Mouse (Mus musculus) urinary bladder, postnatal 14 days (tissue): ENCODE data around the gene Gm20388.
"Not testable (repeated sequence)": the region's sequence is repeated elsewhere in the genome, so short reads cannot be mapped to it uniquely, and the experiment has no call there.

ENCODE experiments used
- DNase-seq: peaks from one replicate; pipeline ENCODE4 v3.0.0; 2021; ENCODE audit warnings: low spot score

Gene Gm20388

GRCm38 (mm10) chr8:123527720-123528489 lies 3617.3 kb downstream of the Gm20388 start:
- no peak for DNase-seq

DNA sequence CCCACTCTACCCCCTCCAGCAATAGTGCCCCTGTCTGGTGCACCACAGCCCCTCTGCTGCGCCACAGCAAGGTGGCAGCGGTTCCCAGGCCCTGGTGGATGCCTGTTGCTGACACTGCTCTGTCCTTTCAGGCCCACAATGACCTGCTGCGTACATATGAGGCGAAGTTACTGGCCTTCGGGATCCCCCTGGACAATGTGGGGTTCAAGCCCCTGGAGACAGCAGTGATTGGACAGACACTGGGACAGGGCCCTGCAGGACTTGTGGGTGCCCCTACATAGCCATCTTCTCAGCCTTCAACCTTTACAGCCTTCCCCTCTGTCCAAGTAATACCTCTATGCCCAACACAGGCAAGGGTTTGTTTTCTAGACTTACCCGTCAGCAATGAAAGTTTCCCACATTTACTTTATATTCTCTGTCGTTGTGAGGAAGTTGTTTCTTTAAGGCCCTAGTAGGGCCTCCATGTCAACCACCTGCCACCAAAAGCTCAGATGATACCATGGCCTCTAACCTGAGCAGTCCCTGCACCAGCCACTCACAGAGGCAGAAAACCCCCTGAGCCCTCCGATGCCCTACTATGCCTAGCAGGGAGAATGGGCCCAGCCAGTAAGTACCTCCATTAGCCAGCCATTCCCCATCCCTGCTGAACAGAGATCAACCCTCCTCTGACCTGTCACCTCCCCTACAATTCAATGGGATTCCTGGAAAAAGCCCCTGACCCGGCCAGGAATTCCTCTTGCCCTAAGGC lies 3625.8 kb downstream of the Gm20388 start:
- no peak for DNase-seq

DNA sequence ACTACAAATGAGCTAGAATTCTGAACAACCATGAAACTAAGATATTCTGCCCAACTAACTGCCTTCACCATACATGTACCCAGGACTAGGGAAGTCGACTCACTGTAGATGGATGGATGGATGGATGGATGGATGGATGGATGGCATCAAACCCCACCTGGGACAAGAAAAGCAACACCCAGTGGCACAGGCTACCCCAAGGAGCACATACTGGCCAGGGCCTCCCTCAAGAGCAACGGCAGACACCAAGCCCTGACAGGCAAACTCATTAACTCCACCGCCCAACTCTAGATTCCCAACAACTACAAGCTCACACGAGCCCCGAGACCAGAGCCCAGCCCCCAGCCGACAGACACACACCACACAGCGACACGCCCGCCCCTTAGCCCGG lies 3626.3 kb downstream of the Gm20388 start:
- no peak for DNase-seq

- not testable (repeated sequence) for DNase-seq
Observed at GRCm38 (mm10) chr8:123537641-123538040, 3627.0 kb downstream of the Gm20388 start.

GRCm38 (mm10) chr8:123564221-123564620 lies 3653.6 kb downstream of the Gm20388 start:
- DNase-seq = not testable (repeated sequence)

DNA sequence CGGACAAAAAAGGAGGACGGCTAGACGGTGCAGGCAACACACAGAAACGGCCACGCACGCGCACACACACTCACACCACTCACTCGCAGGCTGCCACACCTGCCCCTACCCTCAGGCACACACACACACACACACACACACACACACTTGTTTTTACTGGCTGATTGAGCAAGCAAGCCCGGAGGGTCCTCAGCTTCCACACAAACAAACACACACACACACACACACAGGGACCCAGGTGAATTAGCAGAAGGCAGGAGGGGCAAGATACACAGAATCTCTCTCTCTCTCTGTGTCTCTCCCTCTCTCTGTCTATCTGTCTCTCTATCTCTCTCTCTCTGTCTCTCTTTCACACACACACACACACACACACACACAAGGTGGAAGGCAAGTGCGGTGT lies 3664.7 kb downstream of the Gm20388 start:
- DNase-seq = peak; percentile 2

- DNase-seq = peak; percentile 2
Observed at GRCm38 (mm10) chr8:123600666-123601172, 3690.1 kb downstream of the Gm20388 start.

DNA sequence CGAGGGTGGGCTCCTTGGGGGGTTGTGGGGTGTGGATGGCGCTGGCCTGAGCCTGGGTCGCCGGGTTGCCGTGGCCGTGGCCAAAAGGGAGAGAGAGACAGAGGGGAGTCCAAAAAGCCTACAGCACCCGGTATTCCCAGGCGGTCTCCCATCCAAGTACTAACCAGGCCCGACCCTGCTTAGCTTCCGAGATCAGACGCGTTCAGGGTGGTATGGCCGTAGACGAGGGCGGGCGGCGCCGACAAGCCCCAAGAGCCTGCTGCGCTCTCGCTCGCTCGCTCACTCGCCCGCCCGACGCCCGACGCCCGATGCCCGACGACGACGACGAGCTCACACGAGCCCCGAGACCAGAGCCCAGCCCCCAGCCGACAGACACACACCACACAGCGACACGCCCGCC lies 3690.8 kb downstream of the Gm20388 start:
- DNase-seq = not testable (repeated sequence)

DNA sequence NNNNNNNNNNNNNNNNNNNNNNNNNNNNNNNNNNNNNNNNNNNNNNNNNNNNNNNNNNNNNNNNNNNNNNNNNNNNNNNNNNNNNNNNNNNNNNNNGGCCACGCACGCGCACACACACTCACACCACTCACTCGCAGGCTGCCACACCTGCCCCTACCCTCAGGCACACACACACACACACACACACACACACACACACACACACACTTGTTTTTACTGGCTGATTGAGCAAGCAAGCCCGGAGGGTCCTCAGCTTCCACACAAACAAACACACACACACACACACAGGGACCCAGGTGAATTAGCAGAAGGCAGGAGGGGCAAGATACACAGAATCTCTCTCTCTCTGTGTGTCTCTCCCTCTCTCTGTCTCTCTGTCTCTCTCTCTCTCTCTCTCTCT lies 3702.0 kb downstream of the Gm20388 start:
- not testable (repeated sequence) for DNase-seq

- DNase-seq = not testable (repeated sequence)
Observed at GRCm38 (mm10) chr8:123623523-123623922, 3712.9 kb downstream of the Gm20388 start.

- peak; percentile 1 for DNase-seq
Observed at GRCm38 (mm10) chr8:123624274-123624673, 3713.6 kb downstream of the Gm20388 start.

- DNase-seq = no peak
Observed at GRCm38 (mm10) chr8:123624702-123625101, 3714.1 kb downstream of the Gm20388 start.

DNA sequence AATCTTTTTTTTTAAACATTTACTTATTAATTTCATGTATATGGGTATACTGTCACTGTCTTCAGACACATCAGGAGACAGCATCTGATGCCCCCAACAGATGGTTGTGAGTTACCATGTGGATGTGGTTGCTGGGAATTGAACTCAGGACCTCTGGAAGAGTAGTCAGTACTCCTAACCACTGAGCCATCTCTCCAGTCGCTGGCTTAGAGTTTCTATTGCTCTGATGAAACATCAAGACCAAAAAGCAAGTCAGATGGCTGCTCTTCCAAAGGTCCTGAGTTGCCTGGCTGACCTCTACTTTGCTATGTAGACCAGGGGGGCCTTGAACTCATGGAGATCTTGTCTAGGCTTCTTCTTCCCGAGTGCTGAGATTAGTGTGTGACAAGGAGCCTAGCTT lies 3715.1 kb downstream of the Gm20388 start:
- no peak for DNase-seq

- DNase-seq = no peak
Observed at GRCm38 (mm10) chr8:123627410-123628147, 3716.9 kb downstream of the Gm20388 start.

GRCm38 (mm10) chr8:123628253-123628967 lies 3717.8 kb downstream of the Gm20388 start:
- peak; percentile 60 for DNase-seq

- DNase-seq = peak; percentile 77
Observed at GRCm38 (mm10) chr8:123628968-123629755, 3718.5 kb downstream of the Gm20388 start.

DNA sequence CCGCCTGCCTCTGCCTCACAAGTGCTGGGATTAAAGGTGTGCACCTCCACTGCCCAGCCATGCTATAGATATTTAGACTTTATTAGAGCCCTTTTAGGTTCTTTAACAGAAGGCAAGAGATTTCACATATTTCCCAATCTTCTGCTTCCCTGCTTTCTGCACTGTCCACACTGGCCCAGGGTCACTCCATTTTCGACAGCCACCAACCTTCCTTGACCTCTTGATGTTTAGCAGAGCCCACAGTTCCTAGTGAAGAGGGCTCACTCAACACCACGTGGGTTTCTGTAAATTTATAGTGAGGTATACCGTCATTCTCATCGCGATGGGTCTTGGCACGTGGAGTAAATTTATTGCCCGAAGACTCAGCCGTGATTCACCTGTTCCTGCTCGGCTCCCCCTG lies 3719.4 kb downstream of the Gm20388 start:
- no peak for DNase-seq

DNA sequence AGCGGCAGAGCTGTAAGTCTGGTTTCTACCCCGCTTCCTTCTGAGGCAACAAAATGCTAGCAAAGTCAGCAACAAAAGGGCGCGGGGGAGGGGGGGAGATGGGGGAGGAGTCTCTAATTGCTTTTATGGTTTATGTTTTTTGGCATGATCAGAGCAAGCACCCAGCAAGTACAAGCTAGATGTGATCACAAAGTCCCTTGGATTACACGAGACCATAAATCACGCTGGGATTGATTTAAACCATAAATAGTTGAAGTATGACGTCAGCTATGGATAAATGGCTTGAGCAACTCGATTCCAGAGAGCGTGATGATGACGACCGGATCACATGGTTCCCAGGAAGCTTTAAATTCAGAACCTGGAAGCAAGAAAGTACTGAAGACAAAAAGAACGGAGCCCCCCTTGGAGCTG lies 3720.2 kb downstream of the Gm20388 start:
- DNase-seq = no peak

GRCm38 (mm10) chr8:123631746-123632145 lies 3721.1 kb downstream of the Gm20388 start:
- DNase-seq = not testable (repeated sequence)

GRCm38 (mm10) chr8:123632257-123632656 lies 3721.6 kb downstream of the Gm20388 start:
- no peak for DNase-seq

- no peak for DNase-seq
Observed at GRCm38 (mm10) chr8:123633801-123634200, 3723.2 kb downstream of the Gm20388 start.
